Mouse (Mus musculus): Measurements from ENCODE around the gene Traf6.
"Not testable (repeated sequence)": the region's sequence is repeated elsewhere in the genome, so short reads cannot be mapped to it uniquely, and the experiment has no call there.

Gene Traf6

DNA sequence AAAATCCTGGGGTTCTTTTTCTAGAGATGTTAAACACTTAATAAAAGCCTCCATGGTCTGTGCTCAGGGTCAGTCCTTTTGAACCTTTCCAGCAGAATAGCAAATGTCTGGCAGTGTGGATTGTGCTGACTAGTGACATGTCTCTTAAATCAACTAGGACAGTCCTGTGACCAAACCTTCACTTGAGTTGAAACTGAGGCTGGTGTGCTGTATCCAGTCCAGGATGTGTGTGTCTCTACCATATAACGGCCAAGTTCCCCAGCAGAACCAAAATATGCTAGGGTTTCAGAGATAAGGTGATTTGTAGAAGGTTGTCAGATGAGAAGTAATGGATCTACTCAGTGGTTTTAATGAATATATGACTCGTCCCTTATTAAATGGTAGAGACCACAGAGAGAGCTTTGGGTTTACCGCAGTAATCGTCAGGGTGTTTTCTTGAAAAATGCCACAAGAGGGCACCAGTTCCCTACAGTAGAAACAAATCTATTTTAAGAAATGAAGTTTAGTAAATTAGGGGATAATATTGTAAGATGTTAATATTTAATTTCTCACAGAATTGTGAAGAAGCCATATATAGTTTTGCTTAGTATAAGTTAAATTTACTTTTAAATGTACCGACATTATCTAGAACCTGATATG lies 15.5 kb downstream of the Traf6 start:
- DNase-seq (ENCODE audit: low spot score): no peak

DNA sequence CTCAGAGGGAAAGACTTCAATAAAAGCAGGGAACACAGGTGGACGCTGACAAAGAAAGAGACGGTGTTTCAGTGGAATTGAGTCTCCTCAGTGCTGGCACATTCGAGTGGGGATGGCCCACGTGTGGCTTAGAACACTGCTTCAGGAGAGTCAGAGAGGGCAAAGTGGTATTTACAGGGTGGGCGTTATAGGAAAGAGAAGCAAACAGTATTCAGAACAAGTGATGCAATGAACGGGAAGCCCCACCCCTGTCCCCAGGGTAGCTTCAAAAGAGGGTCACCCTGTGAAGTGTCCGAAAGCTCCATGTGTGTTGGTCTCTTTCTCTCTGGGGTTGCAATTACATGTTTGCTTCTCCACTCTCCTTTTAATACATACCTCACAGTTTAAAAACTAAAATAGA lies 17.4 kb downstream of the Traf6 start:
- DNase-seq (ENCODE audit: low spot score): no peak

GRCm38 (mm10) chr2:101699284-101699683 lies 21.1 kb downstream of the Traf6 start:
- DNase-seq (ENCODE audit: low spot score): no peak

DNA sequence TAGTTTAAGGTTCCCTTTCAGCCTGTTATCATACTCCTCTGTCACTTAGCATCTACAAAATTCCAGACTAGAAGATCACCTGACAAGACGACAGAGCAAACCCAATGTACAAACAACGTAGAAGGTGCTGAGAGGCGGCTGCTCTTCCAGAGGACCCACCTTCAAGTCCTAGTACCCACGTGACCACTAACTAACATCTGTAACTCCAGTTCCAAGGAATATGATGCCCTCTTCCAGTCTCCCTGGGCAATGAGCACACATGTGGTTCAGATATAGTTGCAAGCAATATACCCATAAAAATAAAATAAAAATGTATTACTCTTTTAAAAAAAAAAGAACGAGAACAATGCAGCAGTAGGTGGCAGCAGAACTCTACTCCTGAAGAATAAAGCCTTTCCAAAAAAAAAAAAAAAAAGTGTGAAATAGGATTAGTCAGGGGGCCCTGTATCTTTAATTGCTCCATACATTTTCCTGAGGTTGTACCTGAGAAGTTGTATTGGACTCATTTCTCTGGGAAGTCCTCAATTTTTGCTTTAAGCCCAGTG lies 27.8 kb downstream of the Traf6 start:
- DNase-seq (ENCODE audit: low spot score): no peak

DNA sequence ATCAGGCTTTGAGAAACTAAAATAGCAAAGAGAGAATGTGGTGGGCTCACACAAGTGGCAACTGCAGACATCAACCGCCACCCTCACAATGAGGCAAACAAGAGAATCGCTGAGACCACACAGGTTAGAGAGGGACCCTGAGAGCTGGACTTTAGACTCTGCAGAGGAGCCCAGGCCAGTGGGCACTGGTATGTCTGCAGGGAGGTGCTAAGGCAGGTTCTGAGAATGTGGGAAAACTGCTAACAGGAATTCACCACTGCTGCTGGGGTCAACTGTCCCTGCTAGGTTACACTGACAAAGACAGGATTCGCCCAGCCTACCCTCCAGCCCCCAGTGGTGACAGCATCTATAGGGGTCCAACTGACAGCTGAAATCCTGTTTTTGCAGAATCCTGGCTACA lies 33.4 kb downstream of the Traf6 start:
- DNase-seq (ENCODE audit: low spot score): no peak

DNA sequence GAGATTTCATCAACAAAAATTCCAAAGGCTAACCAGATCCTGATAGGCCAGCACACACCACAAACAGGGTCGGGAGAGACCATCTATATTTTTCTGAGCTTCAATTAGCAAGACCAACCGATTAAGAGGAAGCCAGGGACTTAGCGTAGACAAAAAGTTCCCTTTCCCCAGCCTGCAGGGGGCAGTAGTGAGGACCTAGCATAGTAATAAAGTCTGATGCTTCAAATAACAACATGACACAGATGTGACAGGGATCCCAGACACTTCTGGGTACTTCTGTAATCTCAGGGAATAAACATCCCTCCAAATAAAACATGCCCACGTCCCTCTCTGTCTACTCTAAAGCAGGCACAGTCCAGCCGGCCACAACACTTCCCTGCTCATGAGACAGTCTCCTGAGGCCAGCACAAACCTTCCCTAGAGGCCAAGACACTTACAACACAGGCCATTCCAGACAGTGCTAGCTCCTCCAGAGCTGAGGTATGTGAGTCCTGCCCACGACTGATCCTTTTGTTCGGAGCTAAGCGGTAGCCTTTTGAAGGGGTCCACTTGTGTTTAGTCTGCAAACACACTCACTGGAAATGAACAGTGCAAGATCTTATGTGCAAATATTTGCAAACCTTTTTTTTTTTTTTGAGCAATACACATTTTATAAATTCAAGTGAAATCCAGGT lies 37.6 kb downstream of the Traf6 start:
- peak; percentile 12 for DNase-seq (ENCODE audit: low spot score)

DNA sequence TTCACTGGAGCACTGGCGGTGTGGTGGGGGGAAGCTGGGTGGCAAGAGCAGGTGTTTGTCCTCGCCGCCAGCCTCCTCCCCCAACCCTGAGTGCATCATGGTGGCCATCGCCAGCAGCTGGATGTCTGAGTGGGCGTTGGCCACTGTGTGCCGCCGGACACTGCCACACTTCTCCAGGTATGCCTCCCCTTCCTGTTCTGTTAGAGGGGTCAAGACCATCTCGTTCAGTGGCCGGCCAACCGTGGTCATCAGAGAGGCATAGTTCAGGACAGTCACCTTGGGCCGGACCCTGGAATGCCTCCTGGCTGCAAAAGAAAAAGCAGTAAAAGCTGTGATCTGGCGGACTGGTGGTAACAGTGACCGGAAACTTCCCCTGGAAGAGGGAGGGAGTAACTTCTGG lies 38.9 kb downstream of the Traf6 start:
- no peak for DNase-seq (ENCODE audit: low spot score)

DNA sequence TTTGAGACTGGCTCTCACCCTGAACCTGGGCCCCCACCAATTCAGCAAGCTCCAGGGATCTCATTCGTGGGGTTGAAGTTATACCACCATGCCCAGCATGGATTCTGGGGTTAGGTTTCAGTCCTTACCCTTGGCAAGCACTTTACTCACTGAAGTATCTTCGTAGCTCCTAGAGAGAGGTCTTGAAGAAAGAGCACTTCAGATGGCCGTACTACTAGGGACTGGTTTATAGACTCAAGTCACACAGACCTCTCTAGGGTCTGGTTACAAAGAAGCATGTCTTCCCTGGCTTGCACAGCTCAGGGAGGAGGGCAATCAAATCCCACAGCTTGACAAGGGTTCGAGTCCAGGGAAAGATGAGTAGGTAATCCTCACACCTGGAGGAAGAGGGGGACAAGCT lies 43.6 kb downstream of the Traf6 start:
- no peak for DNase-seq (ENCODE audit: low spot score)

DNA sequence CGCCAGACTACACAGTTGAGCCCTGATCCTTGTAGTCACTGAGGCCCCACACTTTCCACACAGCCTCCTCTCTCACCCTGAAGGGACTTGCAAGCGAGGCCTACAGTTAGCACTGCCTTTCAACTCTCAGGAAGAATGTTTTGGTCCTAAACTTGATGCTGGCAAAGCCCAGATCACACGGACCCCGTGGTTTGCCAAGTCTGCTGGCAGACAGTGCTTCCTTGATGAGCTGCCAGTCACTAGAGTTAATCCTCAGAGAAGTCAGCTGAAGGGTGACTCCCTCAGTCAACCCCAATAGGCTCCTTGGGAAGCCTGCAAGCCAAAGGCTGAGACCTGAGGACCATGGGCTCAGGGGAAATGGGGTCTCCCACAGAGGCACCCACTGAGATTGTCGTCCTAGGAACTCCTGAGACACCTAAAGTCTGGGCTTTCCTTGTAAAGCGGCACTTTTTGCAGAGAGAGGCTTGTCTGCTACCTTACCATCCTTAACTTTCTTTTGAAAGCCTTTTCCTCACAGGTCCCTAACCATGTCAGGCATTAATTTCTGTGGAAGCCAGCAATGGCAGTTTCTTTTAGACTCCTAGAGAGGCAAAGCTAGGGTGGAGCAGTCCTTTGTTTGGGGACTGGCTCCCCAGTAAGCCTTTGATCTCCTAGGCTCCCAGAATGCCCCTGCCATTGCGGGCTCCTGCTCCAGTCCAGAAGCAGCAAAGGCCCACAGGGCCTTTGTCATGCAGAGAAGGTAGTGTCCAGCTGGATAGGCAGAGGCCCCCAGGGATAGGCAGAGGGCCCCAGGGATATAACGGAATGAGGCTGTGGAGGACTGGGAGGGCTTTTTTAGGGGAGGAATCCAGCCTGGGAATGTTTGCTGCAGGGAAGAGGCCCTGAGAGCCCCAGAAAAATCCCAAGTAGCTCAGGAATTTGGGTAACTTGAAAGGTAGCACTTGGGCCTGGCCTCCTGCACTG lies 44.4 kb downstream of the Traf6 start:
- no peak for DNase-seq (ENCODE audit: low spot score)

GRCm38 (mm10) chr2:101723333-101723881 lies 45.2 kb downstream of the Traf6 start:
- DNase-seq (ENCODE audit: low spot score): no peak

GRCm38 (mm10) chr2:101727787-101728186 lies 49.6 kb downstream of the Traf6 start:
- no peak for DNase-seq (ENCODE audit: low spot score)

DNA sequence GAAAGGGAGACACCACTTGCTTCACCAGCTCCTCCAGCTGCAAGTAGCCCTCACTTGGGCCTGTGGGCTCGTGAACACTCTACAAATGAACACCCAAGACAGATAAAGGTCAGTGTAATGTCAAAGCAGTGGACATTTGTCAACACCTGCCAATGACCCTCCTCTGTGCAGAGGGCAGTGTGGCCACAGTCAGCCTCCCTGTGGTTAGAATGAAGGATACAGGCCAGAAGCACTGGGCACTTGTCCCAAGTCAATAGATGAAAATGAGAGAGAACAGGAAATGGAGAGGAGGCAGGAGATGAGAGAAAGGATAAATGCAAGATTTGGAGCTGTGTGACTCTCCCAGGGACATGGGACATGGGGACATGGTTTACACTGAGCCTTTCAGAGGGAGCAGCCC lies 51.2 kb downstream of the Traf6 start:
- no peak for DNase-seq (ENCODE audit: low spot score)

GRCm38 (mm10) chr2:101730972-101731371 lies 52.7 kb downstream of the Traf6 start:
- DNase-seq (ENCODE audit: low spot score): no peak

DNA sequence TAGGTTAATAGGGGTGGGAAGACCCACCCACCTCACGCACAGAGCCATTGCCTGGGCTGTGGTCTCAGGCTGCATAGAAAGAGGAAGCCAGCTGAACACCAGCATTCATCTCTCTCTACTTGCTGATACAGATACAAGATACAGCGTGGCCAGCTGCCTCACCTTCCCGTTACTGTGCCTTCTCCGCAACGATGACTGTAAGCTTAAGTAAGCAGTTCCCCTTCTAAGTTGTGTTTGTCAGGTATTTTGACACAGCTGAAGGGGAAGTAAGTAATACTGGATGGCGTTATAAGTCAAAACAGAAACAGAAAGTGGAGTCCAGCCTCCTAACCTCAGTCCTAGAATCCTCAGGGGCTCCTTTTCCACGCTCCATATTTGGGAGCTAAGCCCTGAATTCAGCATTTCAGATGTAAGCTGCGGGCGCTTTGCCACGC lies 54.6 kb downstream of the Traf6 start:
- DNase-seq (ENCODE audit: low spot score): peak; percentile 2

GRCm38 (mm10) chr2:101733564-101733963 lies 55.3 kb downstream of the Traf6 start:
- DNase-seq (ENCODE audit: low spot score): no peak

DNA sequence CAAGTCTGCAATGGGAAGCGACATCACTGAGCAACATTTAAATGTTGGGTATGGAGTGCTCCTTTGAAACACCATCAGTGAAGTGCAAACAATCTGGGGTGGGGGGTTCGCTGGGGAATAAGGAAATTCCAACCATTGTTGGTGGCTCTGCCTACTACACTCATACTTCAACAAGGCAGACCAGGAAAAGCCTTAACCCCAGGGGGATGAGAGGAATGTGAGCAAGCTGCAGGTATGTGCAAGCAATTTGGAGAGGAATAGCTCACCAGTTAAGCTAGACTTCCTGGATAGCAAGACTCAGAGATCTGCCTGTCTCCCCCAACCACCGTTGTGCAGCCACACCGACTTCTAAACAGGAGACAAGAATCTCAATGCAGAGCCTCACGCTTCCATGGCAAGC lies 61.7 kb downstream of the Traf6 start:
- DNase-seq (ENCODE audit: low spot score): no peak

GRCm38 (mm10) chr2:101741653-101742052 lies 63.4 kb downstream of the Traf6 start:
- no peak for DNase-seq (ENCODE audit: low spot score)

DNA sequence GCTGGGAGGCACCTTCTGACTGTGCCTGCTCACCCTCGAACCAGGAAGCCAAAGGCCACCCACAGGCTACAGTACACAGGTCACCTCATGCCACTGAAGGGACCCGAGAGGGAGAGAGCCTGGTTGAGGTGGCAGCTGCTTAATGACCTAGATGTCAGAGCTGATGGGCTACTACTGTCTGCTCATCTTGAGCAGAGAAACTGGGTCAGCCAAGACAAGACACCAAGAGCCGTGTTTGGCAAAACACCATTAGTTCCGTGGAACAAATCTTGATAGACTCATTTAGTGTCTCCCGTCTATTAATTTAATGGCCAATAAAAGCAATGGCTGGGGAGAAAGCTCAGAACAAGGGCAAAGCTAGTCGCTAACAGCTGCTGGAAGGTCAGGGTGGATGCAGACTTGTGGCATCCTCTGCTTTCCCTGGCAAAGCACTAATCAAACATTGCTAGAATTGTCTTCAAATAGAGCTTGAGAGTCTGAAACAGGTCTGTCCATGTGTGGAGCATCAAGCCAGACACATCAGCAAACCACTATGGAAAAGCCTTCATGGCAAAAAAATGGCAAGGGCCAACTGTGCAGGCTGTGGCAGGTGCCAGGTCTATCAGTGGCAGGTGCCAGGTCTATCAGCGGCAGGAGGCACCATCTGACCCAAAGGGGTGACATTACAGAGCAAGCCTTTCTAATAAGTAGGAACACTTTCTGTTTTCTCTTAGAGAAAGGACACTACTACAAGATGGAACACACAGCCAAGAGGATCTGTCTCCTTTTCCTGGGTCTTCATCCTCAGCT lies 64.0 kb downstream of the Traf6 start:
- DNase-seq (ENCODE audit: low spot score): no peak

DNA sequence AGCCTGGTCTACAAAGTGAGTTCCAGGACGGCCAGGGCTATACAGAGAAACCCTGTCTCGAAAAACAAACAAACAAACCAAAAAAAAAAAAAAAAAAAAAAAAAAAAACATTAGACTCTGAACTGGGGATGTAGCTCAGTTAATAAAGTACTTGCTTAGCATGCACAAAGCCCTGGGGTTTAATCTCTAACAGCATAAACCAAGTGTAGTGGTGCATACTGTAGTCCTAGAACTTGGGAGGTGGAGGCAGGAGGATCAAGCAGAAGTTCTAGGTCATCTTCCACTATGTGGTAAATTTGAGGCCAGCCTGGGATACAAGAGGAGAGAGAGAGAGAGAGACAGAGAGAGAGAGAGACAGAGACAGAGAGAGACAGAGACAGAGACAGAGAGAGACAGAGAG lies 67.4 kb downstream of the Traf6 start:
- not testable (repeated sequence) for DNase-seq (ENCODE audit: low spot score)

DNA sequence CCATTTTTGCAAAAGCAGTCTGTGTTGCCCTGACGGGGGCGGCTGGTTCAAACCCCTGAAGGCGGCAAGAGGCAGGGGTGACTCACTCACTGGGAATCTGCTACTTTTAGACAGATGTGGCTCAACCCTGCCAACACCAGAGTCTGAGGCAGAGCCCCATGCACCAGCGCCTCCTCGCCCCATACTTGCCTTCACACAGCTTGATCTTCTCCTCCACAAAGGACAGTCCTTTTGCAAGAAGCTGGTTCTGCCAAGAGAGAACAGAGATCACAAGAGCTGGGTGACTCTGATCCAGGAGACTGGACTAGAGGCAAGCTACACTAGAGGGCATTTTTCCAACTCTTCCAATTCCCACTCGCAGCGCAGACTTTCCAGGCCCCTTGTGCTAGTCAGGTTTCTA lies 68.3 kb downstream of the Traf6 start:
- DNase-seq (ENCODE audit: low spot score): no peak

Measured in T-cell, adult 2 months (primary cell).